In genomic region chr17:24488186-24488661, GRCm38 (mm10) we compare ENCODE assay signal across 7 mouse cellular contexts. TPM values are rescaled to one million over a fixed set of nuclear protein-coding genes. Genes with fewer than 3 reads are reported as not detected.
DNase-seq lines count a peak whose midpoint lies in the region; ATAC-seq and TF ChIP-seq lines count a peak whose summit lies in the region.

Gene Caskin1, plus strand, starts transcription at chr17:24488601.

- under 1% methylated on average over 43 of the region's 45 CpGs for WGBS in forebrain, embryonic 15.5 days
- under 1% methylated on average over 41 of the region's 45 CpGs for WGBS in midbrain, embryonic 15.5 days

- intact Hi-C loops in left cerebral cortex, postnatal 25 days (cut with DNase I), result no loop called here

- peak within 1 kb of the TSS; percentile 69 for H3K4me2 ChIP-seq in forebrain, embryonic 15.5 days (replicated peaks)
- H3K4me2 ChIP-seq in midbrain, embryonic 15.5 days, result peak within 1 kb of the TSS; percentile 91

- H3K27me3 ChIP-seq in forebrain, embryonic 15.5 days, result no peaks in the 10 kb centered on the region
- H3K27me3 ChIP-seq in midbrain, embryonic 15.5 days (replicated peaks), result no peaks in the 10 kb centered on the region

- peak within 1 kb of the TSS; percentile 79 for H3K4me3 ChIP-seq in forebrain, embryonic 15.5 days
- peak within 1 kb of the TSS; percentile 98 for H3K4me3 ChIP-seq in midbrain, embryonic 15.5 days

- no peak for TF ChIP-seq CTCF in brain, embryonic 14.5 days (IDR thresholded peaks at IDR 0.05; ENCODE audit: borderline replicate concordance, extremely low read depth, insufficient read depth, insufficient read length)

- peak; percentile 49 for TF ChIP-seq POLR2A in brain, embryonic 14.5 days (IDR thresholded peaks at IDR 0.05; ENCODE audit: borderline replicate concordance, extremely low read depth, insufficient read depth, insufficient read length, poor library complexity, severe bottlenecking)

- H3K36me3 ChIP-seq in forebrain, embryonic 15.5 days, result no peaks in the 10 kb centered on the region
- no peaks in the 10 kb centered on the region for H3K36me3 ChIP-seq in midbrain, embryonic 15.5 days (replicated peaks)

- ATAC-seq in forebrain, embryonic 15.5 days (replicated peaks), result peak; percentile 73
- ATAC-seq in midbrain, embryonic 15.5 days (replicated peaks), result peak; percentile 64
- no peak for ATAC-seq in megakaryocyte-erythroid progenitor cell, adult 5-6 weeks (replicated peaks; ENCODE audit: low FRiP score, low TSS enrichment, poor library complexity, severe bottlenecking)

- peak within 1 kb of the TSS; percentile 93 for H3K9ac ChIP-seq in forebrain, embryonic 15.5 days (replicated peaks)
- peak within 1 kb of the TSS; percentile 97 for H3K9ac ChIP-seq in midbrain, embryonic 15.5 days

- peak within 1 kb of the TSS; percentile 91 for H3K27ac ChIP-seq in forebrain, embryonic 15.5 days (replicated peaks)
- H3K27ac ChIP-seq in midbrain, embryonic 15.5 days, result peak within 1 kb of the TSS; percentile 98

- H3K4me1 ChIP-seq in forebrain, embryonic 15.5 days, result peaks cover 37% of the 10 kb centered on the region
- peaks cover 38% of the 10 kb centered on the region for H3K4me1 ChIP-seq in midbrain, embryonic 15.5 days

- peak; percentile 50 to 69 for DNase-seq in left cerebral cortex, adult 18-20 months (ENCODE audit: low spot score in 2 of 2)
- no peak for DNase-seq in left cerebral cortex, adult 11 months (ENCODE audit: low spot score)
- peak; percentile 66 for DNase-seq in brain, embryonic 14.5 days (ENCODE audit: low read depth)
- peak in 1 of 2 experiments; percentile 83 for DNase-seq in left cerebral cortex, postnatal 25 days (ENCODE audit: low spot score in 2 of 2)

- no peaks in the 10 kb centered on the region for H3K9me3 ChIP-seq in forebrain, embryonic 15.5 days
- H3K9me3 ChIP-seq in midbrain, embryonic 15.5 days, result no peaks in the 10 kb centered on the region

RNA-seq across cellular contexts. Expression of gene Caskin1, which starts in this region (rescaled TPM):
- 100 to 1,000 TPM; 123 to 129 TPM for total RNA-seq in left cerebral cortex, adult 18-20 months (2021)
- 91.5 and 142 TPM in 2 replicates for polyA plus RNA-seq in brain, embryonic 14.5 days (2012; rRNA removed)
- polyA plus RNA-seq in forebrain, embryonic 15.5 days (2015; fragmentation: Nextera tagmentation; extraction: Ambion mirVana), result 25.6 and 26.4 TPM in 2 replicates
- 100 to 1,000 TPM; 115 to 121 TPM for total RNA-seq in left cerebral cortex, postnatal 25 days (2021)
- polyA plus RNA-seq in midbrain, embryonic 15.5 days (2015; fragmentation: Nextera tagmentation; extraction: Ambion mirVana), result 50.3 and 52.9 TPM in 2 replicates
- total RNA-seq in megakaryocyte-erythroid progenitor cell, adult 5-6 weeks (2014; fragmentation: Nextera tagmentation), result not detected in 2 replicates
- not detected in 2 replicates for total RNA-seq in megakaryocyte-erythroid progenitor cell, adult 5-6 weeks (2017)

Comparison
In these comparisons a context has a peak if more than half of its experiments do, and no peak if none do; other contexts are left out.
1. RNA of gene Caskin1 (total RNA-seq): 123 to 129 TPM in left cerebral cortex, adult 18-20 months and 115 to 121 TPM in left cerebral cortex, postnatal 25 days; not detected in megakaryocyte-erythroid progenitor cell, adult 5-6 weeks; every median in the first group is over 100 times any median in the second.